Mouse (Mus musculus) cerebellum, adult 2 months (tissue): ENCODE measurements around the gene Cgn.

Source experiments
- CTCF ChIP-seq: fragments of 200-500 bp; IDR thresholded peaks from 2 replicates; pipeline ENCODE4 v1.5.1; 2011; ENCODE audit warnings: low read depth, mild to moderate bottlenecking, control low read depth, low read length, moderate library complexity, borderline replicate concordance; ENCODE audit not compliant: insufficient read depth
- POLR2A ChIP-seq: fragments of 200-500 bp; IDR thresholded peaks from 2 replicates; pipeline ENCODE4 v1.6.1; 2011; ENCODE audit warnings: low read length, control low read depth, borderline replicate concordance; ENCODE audit not compliant: insufficient read depth

DNA sequence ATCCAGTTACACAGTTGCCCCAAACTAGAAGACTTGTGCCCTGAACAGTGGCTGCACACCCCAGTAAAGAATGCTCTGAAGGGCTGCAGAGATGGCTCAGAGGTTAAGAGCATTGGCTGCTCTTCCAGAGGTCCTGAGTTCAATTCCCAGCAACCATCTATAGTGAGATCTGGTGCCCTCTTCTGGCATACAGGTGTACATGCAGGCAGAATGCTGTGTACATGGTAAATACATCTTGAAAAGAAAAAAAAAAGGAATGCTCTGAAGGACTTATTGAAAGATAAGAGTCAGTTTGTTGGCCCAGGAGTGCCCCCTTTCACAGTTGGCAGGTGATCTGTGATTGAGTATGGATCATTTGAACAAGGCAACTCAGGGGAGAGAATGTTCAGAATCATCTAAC, 47.1 kb upstream of the Cgn start:
- no peak for TF ChIP-seq CTCF
- no peak for TF ChIP-seq POLR2A
